Mouse (Mus musculus) urinary bladder, adult 2 months (tissue): ENCODE measurements around the gene Usp47. TPM values are rescaled to one million over a fixed set of nuclear protein-coding genes. Genes with fewer than 3 reads are reported as not detected.

Experiments
- DNase-seq: peaks from one replicate; pipeline ENCODE4 v3.0.0; 2022; ENCODE audit warnings: low spot score
- polyA plus RNA-seq: library from polyadenylated mRNA; depleted of rRNA; stranded (reverse); fragments of >200 nt; gene quantifications from 2 replicates; pipeline ENCODE4 v1.2.3, GENCODE M21; 2012

Gene Usp47
- polyA plus RNA-seq, 1 experiment = 37.2 TPM

DNA sequence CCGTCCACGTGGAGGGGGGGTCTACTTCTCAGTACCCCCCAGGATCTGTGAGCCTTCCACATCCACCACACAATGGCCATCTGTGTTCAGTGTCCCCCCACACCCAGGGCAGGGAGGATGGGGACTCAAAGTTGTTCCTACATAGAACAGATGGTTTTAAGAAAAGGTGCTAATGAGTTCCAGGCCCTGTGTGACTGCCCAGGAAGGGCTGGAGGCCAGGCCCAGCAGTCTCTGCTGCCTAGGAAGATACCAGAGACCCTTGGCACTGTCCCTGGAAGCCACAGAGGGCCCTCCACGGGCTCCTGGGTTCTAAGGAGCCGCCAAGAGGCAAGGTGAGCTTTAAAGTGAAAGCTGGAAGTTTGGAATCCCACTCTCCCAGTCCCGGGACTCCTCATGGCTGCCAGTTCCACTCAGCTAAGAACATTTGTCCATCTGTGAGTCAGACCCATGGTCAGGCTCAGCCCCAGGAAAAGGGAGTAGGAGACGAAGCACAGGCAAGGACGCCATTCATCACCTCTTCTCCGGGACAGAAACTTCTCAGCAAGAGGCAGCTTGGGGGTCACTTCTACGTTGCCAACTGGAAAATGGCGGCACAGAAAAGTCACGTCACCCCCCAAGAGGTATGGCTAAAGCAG lies 98.7 kb downstream of the Usp47 start:
- DNase-seq = no peak

- no peak for DNase-seq
Observed at GRCm38 (mm10) chr7:112123612-112124011, 100.3 kb downstream of the Usp47 start.

DNA sequence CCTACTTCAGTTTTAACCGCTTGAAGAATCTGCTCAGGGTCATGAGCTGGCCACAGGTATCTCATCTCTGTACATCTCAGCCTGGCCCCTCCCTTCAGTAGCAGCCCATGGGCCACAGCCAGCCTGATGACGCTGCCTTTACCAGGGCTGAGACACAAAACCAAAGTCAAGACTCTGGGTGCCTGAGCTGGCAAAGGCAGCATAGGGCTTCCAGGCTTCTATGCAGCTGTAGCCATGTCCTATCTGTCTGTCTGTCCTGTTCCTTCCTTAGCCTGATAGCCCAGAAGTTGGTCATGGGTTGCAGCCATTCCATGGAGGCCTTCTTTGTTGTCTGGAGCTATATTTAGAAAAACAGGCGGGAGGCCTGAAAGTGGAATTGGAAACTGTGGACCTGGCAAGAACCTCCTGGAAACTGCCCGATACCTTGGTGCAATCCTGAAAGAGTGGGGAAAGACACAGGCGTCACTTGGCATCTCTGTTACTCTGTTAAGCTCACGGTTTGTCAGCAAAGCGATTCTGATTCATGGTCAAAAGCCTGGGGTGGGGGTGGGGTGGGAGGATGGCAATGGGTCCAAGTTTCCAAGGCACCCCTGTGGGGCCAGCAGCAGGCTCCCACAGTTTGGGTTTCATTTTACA lies 102.4 kb downstream of the Usp47 start:
- no peak for DNase-seq

- DNase-seq = no peak
Observed at GRCm38 (mm10) chr7:112127085-112127637, 103.9 kb downstream of the Usp47 start.

GRCm38 (mm10) chr7:112127954-112128353 lies 104.7 kb downstream of the Usp47 start:
- DNase-seq = no peak

GRCm38 (mm10) chr7:112128810-112129209 lies 105.5 kb downstream of the Usp47 start:
- no peak for DNase-seq

DNA sequence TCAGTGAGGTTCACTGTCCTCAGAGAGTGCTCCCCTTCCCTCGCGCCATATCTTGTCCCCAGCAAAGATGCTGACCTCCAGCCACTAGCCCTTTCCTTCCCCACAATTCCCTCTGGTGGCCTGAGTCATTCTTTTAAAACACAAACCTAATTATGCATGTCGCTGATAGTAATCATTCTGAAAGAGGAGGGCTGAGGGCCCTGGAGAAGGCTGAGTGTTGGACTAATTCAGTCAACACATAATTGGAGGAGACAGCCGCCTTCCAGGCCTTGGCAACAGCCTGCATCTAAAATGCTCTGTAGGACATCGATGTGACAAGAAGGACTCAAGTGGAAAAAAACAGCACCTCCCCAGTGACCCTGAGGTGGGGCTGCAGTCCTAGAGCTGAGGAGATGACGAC lies 106.5 kb downstream of the Usp47 start:
- no peak for DNase-seq

DNA sequence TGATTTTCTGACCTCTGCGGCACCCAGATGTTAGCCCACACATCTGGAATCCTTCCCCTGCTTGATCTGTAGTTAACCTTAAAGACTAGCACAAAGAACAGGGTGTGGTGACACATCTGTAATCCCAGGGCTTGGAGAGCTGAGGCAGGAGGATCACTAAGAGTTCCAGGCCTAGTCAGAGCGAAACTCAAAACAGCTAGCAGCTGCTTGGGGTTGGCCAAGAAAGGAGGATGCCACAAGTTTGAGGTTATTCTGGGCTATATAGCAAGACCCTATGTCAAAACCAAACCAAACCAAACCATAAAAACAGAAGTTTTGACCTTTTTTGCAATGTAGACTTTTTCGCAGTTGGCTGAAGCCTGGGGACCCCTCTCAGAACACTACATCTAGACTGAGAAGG lies 107.4 kb downstream of the Usp47 start:
- DNase-seq = no peak

DNA sequence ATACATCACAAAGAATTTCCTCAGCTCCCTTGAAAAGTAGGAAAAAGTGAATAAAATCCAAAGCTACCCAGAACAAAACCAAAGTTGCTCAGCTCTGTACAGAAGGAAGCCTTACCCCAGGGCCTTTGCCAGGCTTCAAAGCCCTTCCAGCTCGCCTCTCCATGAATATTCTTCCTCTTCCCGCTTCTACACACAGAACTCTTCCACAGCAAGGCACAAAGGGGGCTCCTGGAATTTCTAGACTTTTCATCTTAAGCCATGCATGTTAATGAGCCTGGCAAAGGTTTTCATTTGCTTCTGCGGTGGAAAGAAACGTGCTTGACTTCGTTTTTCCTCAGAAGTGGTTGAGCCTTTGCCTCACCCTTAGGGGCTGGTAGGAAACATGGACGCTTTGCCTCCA lies 108.7 kb downstream of the Usp47 start:
- DNase-seq = no peak

DNA sequence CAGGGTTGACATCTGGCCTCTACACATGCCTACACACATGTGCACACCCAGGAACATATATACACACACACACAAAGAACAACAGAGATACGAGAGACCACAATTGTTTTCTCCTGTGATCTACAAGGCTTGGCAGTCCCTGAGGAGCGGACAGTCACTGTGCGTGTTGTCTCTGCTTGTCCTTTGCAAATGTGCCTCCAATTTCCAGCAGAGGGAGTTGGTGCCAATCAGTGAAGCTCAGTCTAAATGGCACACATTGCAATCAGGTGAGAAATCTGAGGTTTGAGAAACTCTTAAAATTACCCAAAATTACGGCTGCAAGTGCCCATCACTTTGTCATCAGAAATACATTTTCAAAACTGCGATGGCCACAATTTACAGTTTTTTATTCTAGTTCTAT lies 110.0 kb downstream of the Usp47 start:
- no peak for DNase-seq

GRCm38 (mm10) chr7:112135161-112135560 lies 111.9 kb downstream of the Usp47 start:
- no peak for DNase-seq

- no peak for DNase-seq
Observed at GRCm38 (mm10) chr7:112136537-112136936, 113.2 kb downstream of the Usp47 start.

- DNase-seq = no peak
Observed at GRCm38 (mm10) chr7:112138168-112138508, 114.8 kb downstream of the Usp47 start.

DNA sequence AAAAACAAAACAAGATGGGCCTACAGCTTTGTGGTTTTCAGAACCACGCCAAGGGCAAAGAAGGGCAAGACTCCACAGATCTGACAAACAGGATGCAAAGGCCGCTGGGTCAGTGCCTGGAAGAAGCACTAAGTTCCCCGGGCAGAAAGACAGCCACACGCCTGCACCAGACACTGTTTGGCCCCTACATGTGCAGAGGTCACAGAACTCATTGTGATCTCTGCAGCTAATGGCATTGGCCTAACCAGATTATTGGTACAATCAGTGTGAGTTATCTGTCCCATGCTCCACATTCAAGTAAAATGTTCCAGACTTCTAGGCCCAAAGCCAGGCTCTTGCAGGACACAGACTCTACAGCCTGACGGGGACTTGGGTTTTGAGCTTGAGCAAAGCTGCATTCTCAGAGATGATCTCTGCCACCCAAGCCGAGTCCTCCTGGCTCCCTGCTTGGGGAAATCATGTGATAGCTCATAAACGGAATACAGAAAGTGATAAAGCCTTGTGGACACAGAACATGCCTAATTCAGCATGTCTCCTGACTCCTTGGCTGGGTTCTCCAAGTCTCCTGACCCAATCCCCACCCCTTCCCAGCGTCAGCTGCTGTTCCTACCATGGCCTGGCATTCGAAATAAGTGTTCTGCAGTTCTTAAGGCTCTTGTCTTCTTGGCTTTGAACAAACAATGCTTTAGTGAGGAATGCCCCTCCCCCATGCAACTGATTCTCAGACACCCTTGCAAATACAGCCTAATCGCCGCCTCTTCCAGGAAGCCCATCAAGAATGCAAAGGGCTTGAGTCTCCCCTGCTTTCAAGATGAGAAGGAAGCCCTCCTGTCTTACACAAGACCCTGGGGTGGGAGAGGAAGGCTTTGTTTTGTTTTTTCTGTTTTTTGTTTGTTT lies 115.5 kb downstream of the Usp47 start:
- no peak for DNase-seq

DNA sequence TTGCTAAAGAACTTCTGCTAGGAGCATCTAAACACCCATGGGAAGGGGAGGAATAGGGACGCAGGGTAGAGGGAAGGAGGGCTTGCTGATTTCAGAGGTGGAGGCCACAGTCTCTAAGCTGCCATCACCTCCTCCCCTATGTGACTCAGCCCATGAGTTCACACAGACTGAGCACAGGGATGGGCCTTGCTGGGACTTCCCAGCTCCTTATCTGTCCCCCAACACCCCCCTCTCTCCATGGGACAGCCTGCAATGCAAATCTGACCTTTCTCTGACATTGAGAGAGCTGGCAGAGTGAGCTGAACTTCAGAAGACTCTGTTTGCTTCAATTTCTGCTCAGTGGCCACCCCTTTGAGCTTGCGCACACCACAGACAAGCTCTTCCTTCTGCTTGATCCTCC lies 117.4 kb downstream of the Usp47 start:
- DNase-seq = no peak

DNA sequence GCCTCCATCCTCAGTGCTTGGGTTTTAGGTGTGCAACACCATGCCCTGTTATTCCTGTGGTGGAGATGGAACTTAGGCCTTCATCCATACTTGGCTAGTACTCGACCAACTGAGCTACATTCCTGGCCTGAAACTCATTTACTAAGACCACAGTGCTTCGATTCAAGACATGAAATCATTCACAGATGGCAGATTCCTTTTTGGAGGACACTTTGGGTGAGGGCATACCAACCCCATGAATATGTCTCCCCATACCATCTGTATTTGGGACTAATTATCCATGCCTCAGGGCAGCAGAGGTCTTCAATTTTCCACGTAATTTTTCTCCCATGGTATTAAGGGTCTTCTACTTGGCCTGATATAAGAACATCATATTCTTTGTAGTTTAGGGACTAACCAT lies 119.3 kb downstream of the Usp47 start:
- no peak for DNase-seq

DNA sequence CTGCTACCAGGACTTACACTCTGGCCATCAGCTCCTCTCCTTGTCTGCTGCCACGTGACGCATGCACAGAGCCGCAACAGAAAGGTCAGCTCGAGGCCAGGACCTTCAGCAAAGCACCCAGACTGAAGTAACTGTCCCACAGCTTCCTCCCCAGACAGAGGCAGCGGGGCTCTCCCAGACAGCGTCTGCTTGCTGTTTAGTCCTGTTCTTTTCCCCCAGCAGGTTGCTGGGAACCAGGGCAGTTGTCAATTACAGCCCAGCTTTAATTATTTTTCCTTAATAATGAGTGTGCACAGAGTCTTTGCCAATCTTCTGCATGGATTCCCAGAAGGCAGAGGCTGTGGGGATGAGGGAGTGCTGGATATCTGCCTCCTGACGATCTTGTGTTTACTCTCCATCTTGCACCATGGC lies 119.8 kb downstream of the Usp47 start:
- DNase-seq = no peak

DNA sequence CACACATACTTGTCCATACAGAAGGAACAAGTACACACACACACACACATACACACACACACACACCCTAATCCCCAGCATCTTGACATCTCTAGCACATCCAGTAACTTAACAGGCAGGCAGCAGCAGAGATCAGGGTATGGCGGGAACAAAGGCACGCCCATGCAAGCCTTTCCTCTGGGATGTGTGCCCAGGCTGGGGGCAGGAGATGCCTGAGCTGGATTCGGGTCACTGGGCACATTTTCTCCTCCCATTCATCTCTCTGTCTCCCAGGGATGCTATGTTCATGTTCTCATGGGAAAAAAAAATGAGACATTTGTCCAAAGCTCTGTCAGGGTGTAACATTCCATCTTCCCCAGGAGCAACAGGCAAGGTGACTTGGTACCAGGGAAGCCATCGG lies 120.7 kb downstream of the Usp47 start:
- no peak for DNase-seq

DNA sequence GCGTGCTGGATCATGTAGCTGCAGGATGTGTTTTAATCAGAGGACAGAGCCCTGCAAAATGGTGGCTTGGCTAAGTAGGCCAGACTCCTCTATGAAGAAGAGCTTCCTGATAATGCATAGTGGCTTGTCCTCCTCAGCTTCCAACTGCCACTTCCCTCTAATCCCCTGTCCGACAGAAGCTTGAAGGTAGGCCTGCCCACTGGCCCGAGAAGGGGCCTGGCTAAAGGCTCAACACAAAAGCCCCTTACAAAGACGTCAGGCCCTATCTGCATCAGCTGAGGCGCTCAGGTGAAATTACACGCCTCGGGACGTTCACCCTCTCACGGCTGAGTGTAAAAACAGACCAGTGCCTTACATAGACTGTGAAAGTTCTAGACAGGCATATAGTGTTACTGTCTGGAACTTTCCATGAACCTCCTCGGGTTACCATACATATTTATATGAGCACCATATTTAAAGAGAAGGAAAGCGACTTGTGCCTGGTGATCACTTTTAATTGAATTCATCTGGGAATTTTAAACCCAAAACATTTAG lies 121.4 kb downstream of the Usp47 start:
- no peak for DNase-seq

DNA sequence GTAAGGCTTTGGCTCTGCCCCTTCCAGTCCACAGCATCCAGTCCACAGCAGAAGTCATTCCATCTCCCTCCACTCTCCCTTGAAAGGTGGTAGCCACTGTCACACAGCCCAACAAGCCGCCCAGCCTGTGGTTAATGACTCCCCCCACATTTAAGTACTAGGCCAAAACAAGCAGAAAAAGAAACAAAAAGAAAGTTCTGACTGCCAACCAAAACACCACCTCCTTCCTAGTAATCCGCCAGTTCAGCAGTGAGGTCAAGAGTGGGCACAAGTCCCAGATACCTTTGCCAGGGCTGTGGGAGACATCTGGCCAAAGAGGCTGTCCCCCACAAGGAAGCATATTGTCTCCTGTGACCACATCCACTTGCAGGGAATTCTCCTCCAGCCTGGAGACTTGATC lies 124.7 kb downstream of the Usp47 start:
- DNase-seq = no peak

GRCm38 (mm10) chr7:112149113-112149512 lies 125.8 kb downstream of the Usp47 start:
- no peak for DNase-seq

GRCm38 (mm10) chr7:112154445-112154844 lies 131.1 kb downstream of the Usp47 start:
- DNase-seq = no peak
